Mouse (Mus musculus) lung, postnatal 14 days (tissue): ENCODE measurements around the gene Rbck1.
"Not testable (repeated sequence)": the region's sequence is repeated elsewhere in the genome, so short reads cannot be mapped to it uniquely, and the experiment has no call there.

Source experiments
- DNase-seq: peaks from one replicate; pipeline ENCODE4 v3.0.0; 2021

Rbck1 gene

DNA sequence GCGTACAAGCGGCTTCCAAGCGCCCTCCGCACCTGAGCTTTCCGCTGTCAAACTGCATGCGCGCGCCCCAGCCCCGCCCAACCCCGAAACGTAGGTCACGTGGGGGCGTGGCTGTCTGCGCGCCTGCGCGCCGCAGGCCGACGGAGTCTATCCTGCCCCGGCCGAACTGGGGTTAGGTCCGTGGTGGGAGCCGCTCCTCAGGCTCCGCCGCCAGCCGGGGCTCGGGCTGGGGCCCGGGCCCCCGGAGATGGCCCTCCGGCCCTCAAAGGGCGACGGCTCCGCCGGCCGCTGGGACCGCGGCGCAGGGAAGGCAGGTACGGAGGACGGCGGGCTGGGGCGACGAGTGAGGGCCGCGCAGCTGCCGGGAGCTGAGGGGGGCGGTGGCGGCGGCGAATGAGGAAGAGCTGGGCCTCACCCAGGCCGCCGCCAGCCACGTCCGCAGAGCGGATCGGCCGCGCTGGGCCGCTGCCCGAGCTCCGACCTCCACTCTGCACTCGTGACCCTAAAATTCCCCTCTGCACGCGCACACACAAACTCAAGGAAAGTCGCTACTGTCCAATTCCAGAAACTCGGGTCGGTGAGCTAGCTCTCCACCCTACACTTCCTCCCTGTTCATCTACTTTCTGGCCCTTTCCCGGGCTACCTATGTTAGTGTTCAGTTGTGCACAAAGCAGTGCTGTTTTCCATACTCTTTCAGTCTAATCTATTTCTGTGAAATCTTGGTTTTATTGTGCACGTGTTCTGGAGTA lies 38.6 kb downstream of the Rbck1 start, which contains the start of gene Tbc1d20:
TSS of gene Tbc1d20 (plus strand) at position 102 of the 749 bp plus-strand sequence.
- peak; percentile 91 for DNase-seq

- DNase-seq = no peak
Measured at GRCm38 (mm10) chr2:152293179-152293726, 39.2 kb downstream of the Rbck1 start.

GRCm38 (mm10) chr2:152292475-152292874 lies 40.0 kb downstream of the Rbck1 start:
- no peak for DNase-seq

DNA sequence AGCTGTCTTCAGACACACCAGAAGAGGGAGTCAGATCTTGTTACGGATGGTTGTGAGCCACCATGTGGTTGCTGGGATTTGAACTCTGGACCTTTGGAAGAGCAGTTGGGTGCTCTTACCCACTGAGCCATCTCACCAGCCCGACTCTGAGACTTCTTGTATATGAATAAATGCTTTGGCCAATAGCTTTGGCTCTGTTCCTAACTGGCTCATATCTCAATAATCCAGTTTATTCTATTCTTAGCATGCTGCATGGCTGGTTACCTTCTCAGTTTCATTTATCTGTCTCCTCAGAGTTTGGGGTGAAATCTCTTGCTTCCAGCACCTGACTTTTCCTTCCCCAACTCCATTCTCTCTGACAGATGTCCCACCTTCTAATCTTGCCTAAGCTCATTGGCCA lies 42.8 kb downstream of the Rbck1 start:
- DNase-seq = not testable (repeated sequence)

DNA sequence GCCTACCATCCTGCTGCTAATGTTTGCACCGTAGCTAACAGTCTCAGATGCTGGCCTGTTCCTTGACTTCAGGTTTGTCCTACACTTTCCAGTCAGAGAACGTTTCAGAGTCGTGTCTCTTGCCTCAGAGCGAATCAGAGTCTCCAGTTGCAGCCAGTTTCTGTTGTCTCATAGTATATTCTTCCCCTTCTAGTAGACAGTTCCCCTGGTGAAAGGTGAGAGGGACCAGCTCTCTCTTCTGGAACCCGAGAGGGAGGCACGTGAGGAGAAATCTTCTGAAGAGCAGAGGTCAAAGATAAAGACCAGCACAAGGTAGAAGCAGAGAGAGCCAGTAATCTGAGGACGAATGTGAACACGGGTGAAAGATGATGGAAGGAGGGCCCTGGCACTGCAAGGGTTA lies 44.4 kb downstream of the Rbck1 start:
- DNase-seq = no peak

- DNase-seq = no peak
Measured at GRCm38 (mm10) chr2:152287560-152287959, 44.9 kb downstream of the Rbck1 start.

DNA sequence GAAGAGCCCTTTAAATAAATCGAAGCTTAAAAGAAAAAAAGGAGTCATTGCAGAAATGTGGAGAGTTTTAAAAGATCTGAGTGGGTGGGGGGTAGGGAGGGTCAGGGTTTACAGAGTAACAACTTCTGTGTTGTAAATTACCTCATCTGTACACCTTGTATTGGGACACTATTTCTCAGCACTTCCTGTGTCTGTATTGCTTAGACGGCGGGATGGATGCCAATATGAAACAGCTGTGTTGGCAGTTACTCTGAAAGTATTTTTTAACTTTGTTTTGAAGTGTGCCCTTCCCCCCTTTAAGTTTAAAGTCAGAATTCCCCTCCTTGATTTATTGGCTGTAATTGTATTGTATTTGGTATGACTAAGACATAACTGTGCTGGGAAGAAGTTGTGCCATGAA lies 51.0 kb downstream of the Rbck1 start:
- DNase-seq = peak; percentile 22

- no peak for DNase-seq
Measured at GRCm38 (mm10) chr2:152273639-152274038, 58.8 kb downstream of the Rbck1 start.
